ENCODE assay signal across 8 mouse cellular contexts in genomic region chr19:9082191-9083009, GRCm38 (mm10). TPM values are rescaled to one million over a fixed set of nuclear protein-coding genes. Genes with fewer than 3 reads are reported as not detected.
A peak's percentile ranks its signal among the peaks of the same experiment; 100 is the strongest.
DNase-seq lines count a peak whose midpoint lies in the region; ATAC-seq lines count a peak whose summit lies in the region.

No protein-coding gene starts in this region.

- WGBS in hindbrain, embryonic 13.5 days = 18% methylated on average over 23 of the region's 23 CpGs

- H3K36me3 ChIP-seq in hindbrain, embryonic 13.5 days = no peaks in the 10 kb centered on the region

- peaks cover 11% of the 10 kb centered on the region for H3K4me1 ChIP-seq in hindbrain, embryonic 13.5 days (replicated peaks)

- peak overlapping the region; percentile 4; the same call in 1 of the 2 replicates for H3K4me3 ChIP-seq in hindbrain, embryonic 13.5 days

- H3K27ac ChIP-seq in hindbrain, embryonic 13.5 days = no peak overlapping the region

- no peaks in the 10 kb centered on the region for H3K9me3 ChIP-seq in hindbrain, embryonic 13.5 days

- peak overlapping the region; percentile 43; the same call in 1 of the 2 replicates for H3K9ac ChIP-seq in hindbrain, embryonic 13.5 days

- ATAC-seq in hindbrain, embryonic 13.5 days (ENCODE audit: low FRiP score) = peak; percentile 94

- peak; percentile 84 for DNase-seq in MN1 (ENCODE audit: low spot score)
- DNase-seq in cerebellum, adult 9-10 months = peak; percentile 70
- peak; percentile 29 to 66 for DNase-seq in frontal cortex, postnatal 14 days (ENCODE audit: low spot score in 2 of 2)
- peak; percentile 70 to 78 for DNase-seq in layer of hippocampus, postnatal 14 days (ENCODE audit: low spot score in 2 of 2)
- peak; percentile 90 for DNase-seq in lung, postnatal 14 days
- DNase-seq in ovary, postnatal 36 days (ENCODE audit: low spot score) = peak; percentile 87
- peak; percentile 87 for DNase-seq in thymus, postnatal 25 days

- H3K4me2 ChIP-seq in hindbrain, embryonic 13.5 days = peak overlapping the region; percentile 28

- H3K27me3 ChIP-seq in hindbrain, embryonic 13.5 days = no peaks in the 10 kb centered on the region

RNA-seq across cellular contexts. Expression of gene Scgb1a1, which starts 5.4 kb away (rescaled TPM):
- polyA plus RNA-seq in hindbrain, embryonic 13.5 days (2015; fragmentation: Nextera tagmentation; extraction: Ambion mirVana) = not detected in 2 replicates
- not detected for total RNA-seq in layer of hippocampus, postnatal 14 days (2021)

RNA-seq across cellular contexts. Expression of gene Asrgl1, which starts 53.0 kb away (rescaled TPM):
- 16.6 and 23.0 TPM in 2 replicates for polyA plus RNA-seq in hindbrain, embryonic 13.5 days (2015; fragmentation: Nextera tagmentation; extraction: Ambion mirVana)
- 100 to 1,000 TPM; 134 to 142 TPM for total RNA-seq in layer of hippocampus, postnatal 14 days (2021)
